Mouse (Mus musculus) induced T-regulatory cell, adult 2 months (primary cell): ENCODE results near the gene Flnc.

ENCODE experiments used
- DNase-seq: peaks from one replicate; pipeline ENCODE4 v3.0.0-alpha.2; 2012; ENCODE audit warnings: low read depth

The Flnc gene

GRCm38 (mm10) chr6:29484716-29485559 lies 51.9 kb downstream of the Flnc start:
- DNase-seq, result peak; percentile 67

- no peak for DNase-seq
Measured at GRCm38 (mm10) chr6:29485951-29486350, 52.9 kb downstream of the Flnc start.

- no peak for DNase-seq
Measured at GRCm38 (mm10) chr6:29494101-29494500, 61.0 kb downstream of the Flnc start.

- DNase-seq, result no peak
Measured at GRCm38 (mm10) chr6:29496270-29496669, 63.2 kb downstream of the Flnc start.

- no peak for DNase-seq
Measured at GRCm38 (mm10) chr6:29497791-29498190, 64.7 kb downstream of the Flnc start.

- DNase-seq, result no peak
Measured at GRCm38 (mm10) chr6:29500177-29500576, 67.1 kb downstream of the Flnc start.

GRCm38 (mm10) chr6:29500810-29501209 lies 67.8 kb downstream of the Flnc start:
- DNase-seq, result no peak

- DNase-seq, result no peak
Measured at GRCm38 (mm10) chr6:29501599-29501998, 68.5 kb downstream of the Flnc start.

GRCm38 (mm10) chr6:29505493-29505892 lies 72.4 kb downstream of the Flnc start:
- DNase-seq, result no peak

GRCm38 (mm10) chr6:29506834-29507233 lies 73.8 kb downstream of the Flnc start:
- no peak for DNase-seq

GRCm38 (mm10) chr6:29507447-29508309 lies 74.6 kb downstream of the Flnc start, which contains the start of gene Kcp:
TSS of gene Kcp (minus strand) at chr6:29507952.
- DNase-seq, result no peak

GRCm38 (mm10) chr6:29509086-29509485 lies 76.0 kb downstream of the Flnc start:
- no peak for DNase-seq
